Mouse (Mus musculus) lung, adult 2 months (tissue): ENCODE results near the gene Mbl2.

Source experiments
- CTCF ChIP-seq: fragments of 200-500 bp; IDR thresholded peaks from 2 replicates; pipeline ENCODE4 v1.5.1; 2011; ENCODE audit warnings: mild to moderate bottlenecking, low read length, control low read depth; ENCODE audit not compliant: insufficient read depth
- POLR2A ChIP-seq: fragments of 200-500 bp; IDR thresholded peaks from 2 replicates; pipeline ENCODE4 v1.6.1; 2011; ENCODE audit warnings: low read depth, mild to moderate bottlenecking, control low read depth, low read length, borderline replicate concordance; ENCODE audit errors: extremely low read depth

DNA sequence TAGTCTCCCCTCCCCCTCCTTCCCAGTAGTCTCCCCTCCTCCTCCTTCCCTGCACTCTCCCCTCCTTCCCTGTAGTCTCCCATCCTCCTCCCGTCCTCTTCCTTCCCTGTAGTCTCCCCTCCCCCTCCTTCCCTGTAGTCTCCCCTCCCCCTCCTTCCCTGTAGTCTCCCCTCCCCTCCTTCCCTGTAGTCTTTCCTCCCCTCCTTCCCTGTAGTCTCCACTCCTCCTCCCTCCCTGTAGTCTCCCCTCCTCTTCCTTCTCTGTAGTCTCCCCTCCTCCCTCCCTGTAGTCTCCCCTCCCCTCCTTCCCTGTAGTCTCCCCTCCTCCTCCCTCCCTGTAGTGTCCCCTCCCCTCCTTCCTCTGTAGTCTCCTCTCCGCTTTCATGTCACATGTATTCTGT lies 18.7 kb upstream of the Mbl2 start:
- TF ChIP-seq CTCF (no peak), POLR2A (no peak)
